Mouse (Mus musculus): ENCODE results near the gene Krt26.

Gene Krt26

DNA sequence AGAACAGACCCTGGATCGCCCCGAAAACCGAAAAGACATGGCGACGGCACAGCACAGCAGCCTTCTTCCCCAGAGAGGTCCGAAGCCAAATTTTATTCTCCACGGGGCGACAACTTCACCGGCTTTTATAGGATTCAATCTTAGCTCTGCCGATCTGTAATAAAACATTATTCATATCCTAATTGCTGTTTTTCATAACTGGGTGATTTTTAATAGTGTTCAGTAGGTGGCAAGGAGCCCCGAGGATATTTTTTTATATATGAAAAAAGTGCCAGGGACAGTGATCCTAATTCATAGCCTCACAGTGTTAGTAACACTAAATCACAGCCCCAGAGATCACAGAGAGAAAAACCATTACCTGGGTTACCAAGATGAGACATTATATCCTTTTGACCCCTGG lies at the start of gene Krt26:
Gene Krt26, minus strand, starts transcription at position 101 of the 400 bp plus-strand sequence.
- DNase-seq (ENCODE audit: low spot score in 2 of 2) = no peak

DNA sequence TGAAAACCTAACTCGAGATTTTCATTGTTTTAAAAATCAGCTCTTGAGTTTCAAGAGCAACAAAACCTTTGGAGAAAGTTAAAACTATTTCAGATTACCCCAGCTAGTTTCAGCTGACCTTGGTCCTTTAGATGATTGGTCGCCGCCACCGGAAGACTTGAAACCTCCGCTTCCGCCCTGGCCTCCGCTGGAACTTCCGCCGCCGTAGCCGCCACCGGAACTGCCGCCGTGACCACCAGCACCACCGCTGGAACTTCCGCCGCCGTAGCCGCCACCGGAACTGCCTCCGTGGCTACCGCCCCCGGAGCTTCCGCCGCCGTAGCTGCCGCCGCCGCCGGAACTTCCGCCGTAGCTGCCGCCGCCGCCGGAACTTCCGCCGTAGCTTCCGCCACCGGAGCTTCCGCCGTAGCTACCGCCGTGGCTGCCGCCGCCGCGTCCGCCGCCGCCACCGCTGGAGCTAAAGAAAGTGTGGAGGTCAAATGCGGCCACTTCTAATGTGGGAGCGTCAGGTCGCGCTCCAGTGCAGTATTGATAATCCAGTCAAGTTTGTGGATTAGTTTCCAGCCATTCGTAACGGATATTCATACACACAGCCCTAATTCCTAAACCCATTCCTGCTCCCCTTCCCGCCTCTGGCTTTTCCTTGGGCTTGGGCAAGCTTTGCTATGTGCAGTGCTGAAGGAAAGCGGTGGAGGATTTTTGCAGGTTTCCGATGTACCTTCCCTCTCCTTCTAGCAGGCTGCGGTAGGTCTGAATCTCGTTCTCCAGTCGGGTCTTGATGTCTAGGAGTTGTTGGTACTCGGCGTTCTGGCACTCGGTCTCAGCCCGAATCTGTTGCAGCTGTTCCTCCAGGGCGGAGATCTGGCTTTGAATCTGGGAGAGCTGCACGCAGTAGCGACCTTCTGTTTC lies 48.3 kb upstream of the Krt26 start:
- DNase-seq (ENCODE audit: low spot score in 2 of 2) = peak; percentile 91 to 92

DNA sequence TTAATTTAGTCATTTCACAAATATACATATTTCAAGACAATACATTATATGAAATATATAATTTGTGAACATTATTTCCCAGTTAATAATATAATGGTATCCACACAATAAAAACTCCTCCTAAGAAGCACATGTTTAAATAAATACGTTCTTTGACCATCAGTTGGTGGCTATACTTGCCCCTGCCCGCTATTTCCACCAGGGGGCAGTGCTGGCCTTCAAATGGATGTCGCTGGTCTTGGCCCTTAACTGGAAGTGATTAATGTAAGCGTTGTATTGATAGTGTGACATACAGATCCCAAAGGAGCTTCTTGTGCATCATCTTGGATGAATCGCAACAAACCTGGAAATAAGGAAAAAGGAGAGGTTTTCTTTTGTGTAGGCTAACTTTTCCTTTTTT lies 41.8 kb upstream of the Krt26 start:
- DNase-seq (ENCODE audit: low spot score in 2 of 2) = peak; percentile 18 to 56

DNA sequence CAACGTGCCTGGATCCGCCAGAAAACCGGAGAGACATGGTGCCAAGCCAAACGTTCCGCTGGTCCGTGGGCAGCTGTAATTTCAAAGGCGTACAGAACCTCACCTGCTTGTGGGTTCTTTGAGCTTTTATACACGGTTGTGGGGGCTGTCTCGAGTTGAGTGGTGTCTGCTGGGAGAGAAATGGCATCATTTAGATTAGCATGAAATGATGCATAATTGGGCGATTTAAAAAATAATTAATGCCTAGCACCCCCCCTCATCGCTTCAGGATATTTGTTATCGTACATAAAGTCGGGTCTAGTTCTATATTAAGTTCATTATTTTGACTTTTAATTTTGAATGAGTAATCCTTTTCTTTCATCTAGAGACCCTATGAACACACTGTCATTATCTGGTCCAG lies 37.0 kb upstream of the Krt26 start, which contains the start of gene Krt28:
Gene Krt28, minus strand, starts transcription at position 101 of the 400 bp plus-strand sequence.
- no peak for DNase-seq (ENCODE audit: low spot score in 2 of 2)

DNA sequence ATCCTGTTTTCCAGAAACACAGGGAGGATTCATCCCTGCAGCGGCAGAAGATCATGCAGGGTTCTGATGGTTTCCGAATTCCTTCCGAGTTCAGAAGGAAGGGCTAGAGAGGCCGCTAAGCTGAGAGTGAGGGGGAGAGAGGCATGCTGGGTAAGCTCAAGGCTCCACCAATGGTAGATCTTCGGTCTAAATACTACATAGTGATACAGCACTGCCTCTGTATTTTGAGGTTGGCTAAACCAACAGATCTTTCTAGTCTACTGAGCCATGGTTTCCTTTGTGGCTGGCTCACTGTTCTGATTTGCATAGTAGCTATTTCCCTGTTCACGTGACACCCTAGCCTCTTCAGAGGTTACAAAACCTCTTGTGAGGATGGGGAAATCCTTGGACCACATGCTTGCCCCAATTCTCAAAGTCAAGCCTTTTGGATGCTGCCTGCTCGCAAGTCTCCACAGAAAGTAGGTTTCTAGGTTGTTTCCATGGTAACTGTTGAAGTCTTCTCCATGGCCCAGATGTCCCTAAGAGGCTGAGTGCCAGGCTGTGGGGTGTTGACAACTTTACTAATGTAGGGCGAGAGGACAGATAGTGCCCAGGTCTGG lies 32.2 kb upstream of the Krt26 start:
- DNase-seq (ENCODE audit: low spot score in 2 of 2) = no peak

DNA sequence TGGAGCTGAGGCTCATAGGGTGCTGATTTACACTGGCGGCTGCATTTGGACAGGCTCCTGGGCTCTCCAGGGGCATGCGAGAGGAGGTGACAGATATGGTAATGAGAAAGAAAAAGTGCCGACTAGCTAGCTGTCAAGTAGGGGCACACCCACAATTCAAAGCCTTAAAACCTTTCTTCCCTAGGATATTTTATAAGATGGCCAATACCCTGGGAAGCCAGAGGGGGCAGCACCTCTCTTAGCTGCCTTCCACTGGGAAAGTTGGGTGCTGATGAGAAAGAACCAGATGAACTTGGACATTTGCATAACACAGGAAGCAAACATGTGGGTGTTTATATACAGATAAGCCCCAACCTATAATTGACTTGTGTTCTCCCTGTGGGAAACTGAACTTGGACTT lies 31.5 kb upstream of the Krt26 start:
- DNase-seq (ENCODE audit: low spot score in 2 of 2) = no peak

DNA sequence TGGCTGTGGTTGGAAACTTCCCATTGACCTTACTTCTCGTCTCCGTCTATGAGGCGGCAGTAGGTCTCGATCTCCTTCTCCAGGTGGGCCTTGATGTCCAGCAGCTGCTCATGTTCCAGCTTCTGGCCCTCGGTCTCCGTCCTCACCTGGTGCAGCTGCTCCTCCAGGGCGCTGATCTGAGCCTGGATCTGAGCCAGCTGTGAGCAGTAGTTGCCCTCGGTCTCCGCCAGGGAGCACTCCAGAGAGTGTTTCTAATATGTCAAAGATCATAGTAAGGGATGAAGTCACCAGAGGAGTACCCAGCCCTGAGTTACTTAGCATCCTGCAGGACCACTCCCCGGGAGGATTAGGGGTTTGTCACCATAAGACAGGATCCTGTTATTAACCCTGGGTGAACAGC lies 29.0 kb upstream of the Krt26 start:
- DNase-seq (ENCODE audit: low spot score in 2 of 2) = no peak

DNA sequence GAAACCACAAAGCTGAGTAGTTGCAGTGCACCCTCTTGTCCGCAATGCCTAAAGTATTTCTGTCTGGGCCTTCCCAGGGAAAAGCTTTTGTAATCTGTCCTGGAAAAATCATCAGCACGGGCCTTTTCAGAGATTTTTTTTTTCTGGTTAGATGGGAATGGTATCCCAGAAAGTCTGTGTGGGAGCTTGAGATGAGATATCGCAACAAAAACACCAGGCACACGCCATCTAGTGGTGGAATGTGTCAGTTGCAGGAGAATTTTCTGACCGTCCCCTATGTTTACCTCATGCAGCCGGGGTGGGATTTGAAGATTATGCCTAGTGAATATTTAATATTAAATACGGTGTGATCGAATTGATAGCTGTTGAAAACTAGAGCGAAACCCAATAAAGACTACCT lies 26.6 kb upstream of the Krt26 start:
- DNase-seq (ENCODE audit: low spot score in 2 of 2) = no peak

DNA sequence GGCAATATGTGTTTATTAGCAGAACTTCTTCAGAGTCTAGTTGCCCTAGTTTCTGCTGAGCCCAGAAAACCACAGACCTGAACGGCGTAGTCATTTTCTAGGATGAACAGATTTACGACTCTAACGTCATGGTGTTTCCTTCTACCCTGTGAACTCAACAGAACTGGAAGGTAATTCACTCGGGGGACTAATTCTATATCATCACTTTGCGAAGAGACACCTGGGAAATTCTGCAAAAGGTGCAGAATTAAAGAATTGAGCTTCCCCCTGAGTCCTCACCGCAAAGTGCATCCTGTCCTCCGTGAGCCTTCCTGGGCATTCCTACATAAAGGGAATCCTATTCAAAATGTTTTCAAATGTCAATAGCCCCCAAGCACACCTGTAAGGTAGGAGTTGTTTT lies 23.7 kb upstream of the Krt26 start:
- DNase-seq (ENCODE audit: low spot score in 2 of 2) = no peak

DNA sequence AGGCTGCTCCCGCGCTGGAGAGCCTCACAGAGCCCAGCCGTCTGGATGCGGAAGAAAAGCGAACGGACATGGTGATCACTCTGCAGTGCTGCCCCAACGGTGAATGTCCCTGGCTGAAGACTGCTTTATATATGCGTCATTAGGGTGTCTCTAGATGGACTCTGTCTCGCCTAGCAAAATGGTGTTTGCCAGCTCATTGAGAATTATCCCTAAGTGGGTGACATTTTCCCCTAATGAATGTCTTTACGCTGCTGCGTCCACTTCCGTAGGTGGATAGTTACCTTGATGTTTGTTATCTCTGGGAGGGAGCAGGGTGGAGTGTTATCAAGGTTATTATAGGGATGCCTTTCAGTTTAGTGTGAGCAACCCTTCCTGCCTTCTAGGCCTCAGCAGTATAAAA lies 13.2 kb upstream of the Krt26 start, which contains the start of gene Krt27:
Gene Krt27, minus strand, starts transcription at position 101 of the 400 bp plus-strand sequence.
- no peak for DNase-seq (ENCODE audit: low spot score in 2 of 2)

DNA sequence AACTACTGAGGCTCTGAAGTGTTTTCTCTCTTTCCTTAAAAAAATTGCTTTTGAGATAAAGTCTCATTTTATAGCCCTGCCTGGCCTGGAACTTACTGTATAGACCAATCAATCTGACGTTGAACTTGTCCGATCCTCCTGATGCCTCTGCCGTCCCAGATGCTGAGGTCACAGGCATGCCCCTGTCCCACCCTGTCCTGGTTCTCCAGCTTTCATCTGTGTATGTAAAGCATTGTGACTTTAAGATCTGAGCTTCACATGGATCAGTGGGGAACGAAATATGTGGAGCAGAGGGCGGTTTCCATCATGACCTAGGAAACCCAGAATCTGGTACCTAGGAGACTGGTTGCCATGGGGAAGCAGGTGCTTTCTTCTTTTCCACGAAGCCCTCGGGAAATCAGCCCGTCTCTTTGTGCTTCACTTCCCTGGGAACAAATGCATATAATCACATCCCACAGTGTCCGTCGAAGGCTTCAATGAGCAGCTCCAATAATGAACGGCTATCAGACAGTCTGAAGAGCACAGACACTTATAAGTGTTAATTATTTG lies 1.6 kb upstream of the Krt26 start:
- DNase-seq (ENCODE audit: low spot score in 2 of 2) = no peak

DNA sequence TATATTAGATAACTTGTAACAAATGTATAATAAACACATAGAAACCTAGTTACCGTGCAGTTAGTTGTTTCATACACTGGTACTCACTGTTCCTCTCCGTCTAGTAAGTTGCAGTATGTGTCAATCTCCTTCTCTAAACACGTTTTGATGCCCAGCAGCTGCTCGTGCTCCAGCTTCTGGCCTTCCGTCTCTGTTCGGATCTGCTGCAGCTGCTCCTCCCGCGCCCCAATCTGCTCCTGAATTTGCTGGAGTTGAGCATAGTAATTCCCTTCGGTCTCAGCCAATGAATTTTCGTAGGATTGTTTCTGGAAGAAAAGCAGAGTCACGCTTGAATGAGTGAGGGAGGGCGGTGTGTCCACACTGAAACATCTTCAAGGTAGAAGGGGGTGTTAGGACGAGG lies 4.3 kb downstream of the Krt26 start:
- no peak for DNase-seq (ENCODE audit: low spot score in 2 of 2)

DNA sequence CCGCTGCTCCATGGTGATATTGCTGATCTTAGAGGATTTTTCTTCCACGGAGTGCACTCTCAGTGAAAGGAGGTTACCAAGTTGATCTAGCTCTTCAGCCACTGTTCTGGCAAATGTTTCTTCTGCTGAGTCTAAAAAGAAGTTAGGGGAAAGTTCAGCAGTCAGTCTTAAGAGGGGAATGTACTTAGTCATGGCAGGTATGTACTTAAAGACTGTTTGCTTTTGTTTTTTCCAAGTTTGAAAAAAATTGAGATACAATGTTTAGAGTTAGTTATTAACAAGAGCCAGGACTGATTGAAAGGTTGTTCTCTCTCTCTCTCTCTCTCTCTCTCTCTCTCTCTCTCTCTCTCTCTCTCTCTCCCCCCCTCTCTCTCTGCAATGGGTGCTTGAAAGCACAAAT lies 8.1 kb downstream of the Krt26 start:
- DNase-seq (ENCODE audit: low spot score in 2 of 2) = no peak

DNA sequence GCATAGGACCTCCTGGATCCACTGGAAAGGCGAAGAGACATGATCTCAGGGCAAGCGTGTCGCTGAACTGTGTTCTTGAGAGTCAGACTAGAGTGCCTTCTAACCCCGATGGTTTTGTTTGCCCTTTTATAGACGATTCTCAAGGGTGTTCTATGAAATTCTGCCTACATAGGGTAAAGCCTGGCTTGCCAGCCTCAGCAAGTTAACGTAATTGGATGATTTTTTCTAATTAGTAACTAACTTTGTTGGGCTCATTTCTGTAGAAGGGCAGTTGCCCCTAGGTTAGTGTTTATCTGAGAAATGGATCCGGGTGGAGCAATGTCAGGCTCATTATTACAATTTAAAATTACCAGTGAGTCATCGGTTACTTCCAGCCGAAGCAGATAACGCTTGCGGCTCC lies 14.9 kb downstream of the Krt26 start, which contains the start of gene Krt25:
Gene Krt25, minus strand, starts transcription at position 101 of the 400 bp plus-strand sequence.
- no peak for DNase-seq (ENCODE audit: low spot score in 2 of 2)

DNA sequence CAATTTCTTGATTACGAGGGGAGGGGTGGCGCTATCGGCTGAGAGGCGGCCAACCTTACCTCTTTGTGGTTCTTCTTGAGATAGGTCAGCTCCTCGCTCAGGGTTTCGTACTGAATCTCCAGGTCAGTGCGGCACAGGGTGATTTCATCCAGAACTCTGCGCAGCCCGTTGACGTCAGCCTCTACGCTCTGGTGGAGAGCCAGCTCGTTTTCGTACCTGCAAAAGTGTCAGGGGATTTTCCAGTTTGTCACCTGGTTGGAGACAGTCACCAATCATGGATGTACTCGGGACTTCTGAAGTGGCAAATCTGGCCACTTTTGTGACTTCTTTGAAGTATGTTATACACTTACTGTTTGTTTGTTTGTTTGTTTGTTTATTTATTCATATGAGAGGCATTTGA lies 16.7 kb downstream of the Krt26 start:
- no peak for DNase-seq (ENCODE audit: low spot score in 2 of 2)

DNA sequence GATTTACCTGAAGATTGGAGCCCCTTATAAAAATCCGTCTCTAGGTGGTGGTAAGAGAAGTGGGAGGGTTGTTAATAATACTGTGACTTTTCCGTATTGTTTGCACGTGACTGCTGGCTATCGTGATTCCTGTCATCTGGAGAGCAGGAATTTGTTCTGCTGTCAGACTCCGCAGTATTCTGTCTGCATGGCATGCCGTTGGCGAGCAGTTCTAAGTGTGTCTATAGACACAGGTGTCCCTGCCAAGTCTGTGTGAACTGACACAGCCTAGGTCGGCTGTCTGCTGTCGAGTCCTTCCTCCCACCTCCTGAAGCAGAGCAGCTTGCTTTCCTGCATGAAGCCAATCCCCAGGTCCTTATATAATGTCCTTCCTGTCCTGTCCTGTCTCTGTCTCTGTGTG lies 18.6 kb downstream of the Krt26 start:
- DNase-seq (ENCODE audit: low spot score in 2 of 2) = no peak

DNA sequence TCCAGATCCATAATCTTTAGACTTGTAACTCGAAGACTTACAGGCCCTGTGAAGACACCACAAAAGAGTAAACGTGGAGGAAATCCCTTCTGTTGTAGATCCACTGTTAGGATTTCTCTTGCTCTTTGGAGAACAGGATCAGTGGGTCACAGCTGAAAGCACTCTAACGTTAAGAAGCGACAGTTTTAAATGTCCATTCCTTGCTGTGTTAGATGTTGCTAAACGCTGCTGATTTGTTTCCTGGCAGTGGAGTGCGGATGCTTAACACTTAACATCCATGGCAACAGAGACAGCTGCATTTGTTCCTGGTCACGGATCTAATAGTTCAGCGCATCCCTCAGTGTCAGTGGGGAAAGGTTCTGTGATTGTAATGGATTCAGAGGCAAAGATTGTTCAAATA lies 21.2 kb downstream of the Krt26 start:
- no peak for DNase-seq (ENCODE audit: low spot score in 2 of 2)

DNA sequence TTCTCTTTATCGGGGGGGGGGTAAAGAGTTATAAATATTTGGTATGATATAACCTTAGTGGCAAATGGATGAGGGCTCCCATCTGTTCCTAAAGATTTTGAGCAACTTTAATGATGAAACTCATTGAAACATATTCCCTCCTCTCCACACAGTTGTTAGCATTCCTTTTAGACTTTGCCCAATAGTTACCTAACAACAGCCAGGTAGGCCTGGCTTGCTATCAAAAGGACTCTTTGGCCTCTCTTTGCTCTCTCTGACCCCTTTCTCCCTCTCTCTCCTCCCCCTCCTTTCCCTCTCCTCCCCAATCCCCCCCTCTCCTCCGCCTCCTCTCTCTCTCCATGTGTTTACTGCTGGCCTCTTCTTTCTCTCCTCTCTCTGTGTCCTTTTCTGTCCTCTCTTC lies 23.2 kb downstream of the Krt26 start:
- DNase-seq (ENCODE audit: low spot score in 2 of 2) = no peak

DNA sequence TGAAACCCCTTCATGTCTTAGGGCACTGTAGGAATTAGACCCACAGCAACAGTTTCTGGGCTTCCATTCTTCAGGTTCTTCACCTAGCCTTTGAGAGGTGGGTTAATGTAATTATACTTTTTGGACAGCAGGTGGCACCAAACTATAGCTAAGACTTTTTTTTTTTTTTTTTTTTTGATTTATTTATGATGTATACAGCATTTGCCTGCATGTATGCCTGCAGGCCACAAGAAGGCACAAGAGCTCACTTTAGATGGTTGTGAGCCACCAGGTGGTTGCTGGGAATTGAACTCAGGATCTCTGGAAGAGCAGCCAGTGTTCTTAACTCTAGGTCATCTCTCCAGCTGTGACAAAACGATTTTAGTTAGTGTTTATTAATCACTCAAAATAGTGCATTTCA lies 26.9 kb downstream of the Krt26 start:
- no peak for DNase-seq (ENCODE audit: low spot score in 2 of 2)

DNA sequence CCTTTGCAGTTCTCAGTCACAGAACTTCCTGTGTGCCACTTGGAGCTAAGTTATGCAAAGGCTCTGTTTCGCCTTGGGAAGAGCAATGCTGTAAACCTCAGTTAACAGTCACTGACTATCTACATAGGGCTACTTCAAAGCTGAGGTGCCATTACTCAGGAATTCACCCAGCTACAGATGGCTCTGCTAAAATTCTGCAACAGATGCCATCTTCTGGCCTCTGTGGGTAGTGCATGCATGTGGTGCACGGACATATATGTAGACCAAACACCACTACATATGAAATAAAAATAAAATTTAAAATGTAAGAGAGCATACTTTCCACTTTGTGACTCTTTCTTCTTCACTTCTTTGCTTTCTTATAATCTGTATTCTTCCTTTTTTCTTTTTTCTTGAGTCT lies 30.2 kb downstream of the Krt26 start:
- peak in 1 of 2 experiments; percentile 31 for DNase-seq (ENCODE audit: low spot score in 2 of 2)

DNA sequence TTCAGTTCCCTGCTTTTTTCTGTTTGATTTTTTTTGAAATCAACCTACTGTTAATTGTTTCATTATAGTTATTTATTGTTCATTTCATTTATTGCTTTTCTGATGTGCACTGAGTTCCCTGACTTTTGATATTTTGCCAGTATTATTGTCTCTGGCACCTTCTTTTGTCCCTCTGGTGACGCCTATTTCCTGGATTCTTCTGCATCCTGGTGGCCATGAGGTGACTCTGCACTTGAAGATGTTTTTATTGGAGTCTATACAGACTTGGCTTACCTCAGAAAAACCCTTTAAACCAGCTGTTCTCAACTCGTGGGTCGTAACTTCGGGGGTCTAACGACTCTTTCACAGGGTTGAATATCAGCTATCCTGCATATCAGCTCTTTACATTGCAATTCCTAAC lies 42.7 kb downstream of the Krt26 start:
- no peak for DNase-seq (ENCODE audit: low spot score in 2 of 2)

DNA sequence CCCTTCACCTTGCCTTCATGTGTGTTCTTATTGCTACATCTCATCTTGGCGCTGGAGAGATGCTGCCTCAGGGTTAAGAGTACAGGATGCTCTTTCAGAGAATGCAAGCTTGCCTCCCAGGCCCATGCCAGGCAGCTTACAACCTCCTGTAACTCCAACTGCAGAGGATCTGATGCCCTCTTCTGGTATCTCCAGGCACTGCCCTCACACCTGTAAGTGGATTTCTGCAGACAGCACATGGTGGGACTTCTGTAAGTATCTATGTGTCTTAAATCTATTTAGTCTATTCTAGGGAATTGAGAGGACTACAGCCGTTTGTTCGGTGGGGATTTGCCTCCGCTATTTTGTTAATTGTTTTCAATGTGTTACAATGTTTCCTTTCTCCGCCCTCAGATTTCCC lies 44.9 kb downstream of the Krt26 start:
- DNase-seq (ENCODE audit: low spot score in 2 of 2) = peak; percentile 4 to 32

DNA sequence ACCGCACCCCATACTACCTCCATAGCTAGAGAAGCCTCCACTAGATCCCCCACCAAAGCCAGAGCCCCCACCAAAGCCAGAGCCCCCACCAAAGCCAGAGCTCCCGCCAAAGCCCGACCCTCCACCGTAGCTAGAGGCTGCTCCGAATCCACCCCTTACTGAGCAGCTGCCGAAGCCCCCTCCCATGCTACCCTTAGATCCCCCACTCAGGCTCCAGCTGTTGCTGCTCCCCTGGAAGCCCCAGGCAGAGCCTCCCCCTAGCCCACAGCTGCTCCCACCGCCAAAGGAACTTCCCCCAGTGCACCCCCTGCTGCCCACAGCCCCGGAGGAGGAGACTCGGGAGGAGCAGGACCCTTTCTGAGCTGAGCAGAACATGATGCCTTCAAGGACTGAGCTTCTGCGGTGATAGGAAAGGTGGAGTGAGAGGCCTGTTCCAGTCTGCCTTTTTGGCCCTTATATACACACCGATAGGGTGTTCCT lies 52.9 kb downstream of the Krt26 start, which contains the start of gene Krt24:
Gene Krt24, minus strand, starts transcription at position 430 of the 480 bp plus-strand sequence.
- no peak for DNase-seq (ENCODE audit: low spot score in 2 of 2)
